Mouse (Mus musculus): ENCODE measurements around the gene S100a4.

- TF ChIP-seq CTCF (IDR thresholded peaks at IDR 0.05; ENCODE audit: borderline replicate concordance, extremely low read depth, insufficient read depth, insufficient read length), result no peak
- no peak for TF ChIP-seq POLR2A (IDR thresholded peaks at IDR 0.05; ENCODE audit: borderline replicate concordance, extremely low read depth, insufficient read depth, insufficient read length, poor library complexity, severe bottlenecking)
Measured at GRCm38 (mm10) chr3:90626266-90627021, 22.9 kb downstream of the S100a4 start.
